ENCODE assay signal across 15 mouse cellular contexts in the genomic region with DNA sequence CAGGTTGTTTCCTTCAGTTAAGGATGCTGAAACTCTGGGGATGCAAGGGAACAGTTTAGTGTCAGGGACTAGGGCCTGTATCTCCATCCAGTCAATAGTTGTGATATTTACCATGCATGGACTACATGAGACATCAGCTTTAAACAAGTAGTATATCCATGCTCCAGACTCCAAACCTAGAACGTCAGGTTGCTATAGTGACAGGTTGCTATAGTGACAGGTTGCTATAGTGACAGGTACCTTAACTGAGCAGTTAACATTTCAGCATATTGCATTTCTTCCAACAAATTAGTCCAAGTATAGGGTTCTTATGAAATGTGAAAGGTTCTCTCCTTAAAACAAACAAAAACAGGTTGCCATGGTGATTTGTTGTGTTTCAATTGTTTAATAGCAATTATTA. TPM values are rescaled to one million over a fixed set of nuclear protein-coding genes. Genes with fewer than 3 reads are reported as not detected.
DNase-seq lines count a peak whose midpoint lies in the region; ATAC-seq lines count a peak whose summit lies in the region.
"Had no signal": no experiment of that assay in that cellular context is flagged by ENCODE, and none has a peak within 500 bp of the region (broad histone marks: within the 10 kb centered on the region; RNA-seq: fewer than 3 reads in every experiment).

No protein-coding gene starts in this region.

- WGBS in forebrain, embryonic 13.5 days = 35% methylated on average over 1 of the region's 1 CpGs
- WGBS in forebrain, embryonic 10.5 days = 77% methylated on average over 1 of the region's 1 CpGs
- WGBS in forebrain, embryonic 16.5 days = 21% methylated on average over 1 of the region's 1 CpGs
- 8% methylated on average over 1 of the region's 1 CpGs for WGBS in midbrain, embryonic 16.5 days

- no peaks in the 10 kb centered on the region for H3K9me3 ChIP-seq in forebrain, embryonic 13.5 days (replicated peaks)
- H3K9me3 ChIP-seq in forebrain, embryonic 10.5 days = no peaks in the 10 kb centered on the region
- no peaks in the 10 kb centered on the region for H3K9me3 ChIP-seq in forebrain, embryonic 16.5 days (ENCODE audit: control insufficient read depth, low read length)
- H3K9me3 ChIP-seq in midbrain, embryonic 16.5 days (replicated peaks; ENCODE audit: control insufficient read depth, low read length, poor library complexity, severe bottlenecking) = no peaks in the 10 kb centered on the region

- H3K4me3 ChIP-seq in forebrain, embryonic 13.5 days = no peak overlapping the region
- H3K4me3 ChIP-seq in forebrain, embryonic 10.5 days = no peak overlapping the region
- no peak overlapping the region for H3K4me3 ChIP-seq in forebrain, embryonic 16.5 days (replicated peaks; ENCODE audit: low read length)
- H3K4me3 ChIP-seq in midbrain, embryonic 16.5 days (ENCODE audit: low read depth, low read length) = no peak overlapping the region
- H3K4me3 ChIP-seq: gastrocnemius, adult 2 months; heart, adult 2 months had no signal

- no peak overlapping the region for H3K27ac ChIP-seq in forebrain, embryonic 13.5 days
- H3K27ac ChIP-seq in forebrain, embryonic 10.5 days = no peak overlapping the region
- H3K27ac ChIP-seq in forebrain, embryonic 16.5 days (ENCODE audit: low read length) = no peak overlapping the region
- no peak overlapping the region for H3K27ac ChIP-seq in midbrain, embryonic 16.5 days (ENCODE audit: low read length)
- H3K27ac ChIP-seq: gastrocnemius, adult 2 months; heart, adult 2 months had no signal

- ATAC-seq in forebrain, embryonic 13.5 days = peak; percentile 77
- ATAC-seq in forebrain, embryonic 16.5 days = peak; percentile 83
- peak; percentile 94 for ATAC-seq in midbrain, embryonic 16.5 days
- ATAC-seq: liver, postnatal 0 days had no signal

- H3K4me2 ChIP-seq in forebrain, embryonic 13.5 days = no peak overlapping the region
- H3K4me2 ChIP-seq in forebrain, embryonic 16.5 days (ENCODE audit: low read length) = no peak overlapping the region
- H3K4me2 ChIP-seq in midbrain, embryonic 16.5 days (ENCODE audit: low read length) = no peak overlapping the region

- H3K36me3 ChIP-seq in forebrain, embryonic 13.5 days (ENCODE audit: poor library complexity, severe bottlenecking) = no peaks in the 10 kb centered on the region
- H3K36me3 ChIP-seq in forebrain, embryonic 10.5 days (replicated peaks) = peaks cover 26% of the 10 kb centered on the region
- H3K36me3 ChIP-seq in forebrain, embryonic 16.5 days (ENCODE audit: control insufficient read depth, insufficient read depth) = no peaks in the 10 kb centered on the region
- no peaks in the 10 kb centered on the region for H3K36me3 ChIP-seq in midbrain, embryonic 16.5 days (ENCODE audit: control insufficient read depth, insufficient read depth, low read length)

- H3K9ac ChIP-seq in forebrain, embryonic 13.5 days = no peak overlapping the region
- H3K9ac ChIP-seq in forebrain, embryonic 16.5 days (replicated peaks; ENCODE audit: low read depth, low read length) = no peak overlapping the region
- no peak overlapping the region for H3K9ac ChIP-seq in midbrain, embryonic 16.5 days (ENCODE audit: low read depth, low read length)
- H3K9ac ChIP-seq: liver, postnatal 0 days had no signal

- DNase-seq in forebrain, embryonic 10.5 days (ENCODE audit: extremely low spot score, low spot score) = no peak
- peak; percentile 62 to 78 for DNase-seq in left cerebral cortex, postnatal 14 days (ENCODE audit: low spot score in 2 of 2)
- no peak for DNase-seq in left cerebral cortex, adult 11 months (ENCODE audit: low spot score)
- DNase-seq in spleen, postnatal 10 days (ENCODE audit: low spot score in 2 of 2) = no peak
- DNase-seq in thymus, postnatal 0 days (ENCODE audit: low spot score) = no peak
- DNase-seq: cerebellum, adult 8-10 months; gastrocnemius, adult 2 months; heart, adult 2 months; liver, postnatal 0 days; lung, postnatal 36 days; thymus, postnatal 14 days had no signal

- H3K4me1 ChIP-seq in forebrain, embryonic 13.5 days = peaks cover 7% of the 10 kb centered on the region
- H3K4me1 ChIP-seq in forebrain, embryonic 10.5 days = 0 out of 2 replicates have a peak, but pooled peaks cover 3% of the 10 kb centered on the region
- H3K4me1 ChIP-seq in forebrain, embryonic 16.5 days (replicated peaks; ENCODE audit: control insufficient read depth, insufficient read depth, low read length) = peaks cover 12% of the 10 kb centered on the region
- peaks cover 10% of the 10 kb centered on the region for H3K4me1 ChIP-seq in midbrain, embryonic 16.5 days (ENCODE audit: control insufficient read depth, insufficient read depth, low read length)

- no peaks in the 10 kb centered on the region for H3K27me3 ChIP-seq in forebrain, embryonic 13.5 days
- no peaks in the 10 kb centered on the region for H3K27me3 ChIP-seq in forebrain, embryonic 10.5 days (ENCODE audit: poor library complexity, severe bottlenecking)
- no peaks in the 10 kb centered on the region for H3K27me3 ChIP-seq in forebrain, embryonic 16.5 days (replicated peaks; ENCODE audit: control insufficient read depth, insufficient read depth, low read length)
- no peaks in the 10 kb centered on the region for H3K27me3 ChIP-seq in midbrain, embryonic 16.5 days (ENCODE audit: control insufficient read depth, insufficient read depth, low read depth, low read length)

- intact Hi-C loops in left cerebral cortex, postnatal 14 days (cut with DNase I) = no loop called here

RNA-seq across cellular contexts. Expression of a gene that starts 36.6 kb away (rescaled TPM):
- 6.1 and 6.8 TPM in 2 replicates for polyA plus RNA-seq in forebrain, embryonic 13.5 days (2015; fragmentation: Nextera tagmentation; extraction: Ambion mirVana)
- polyA plus RNA-seq in forebrain, embryonic 10.5 days (2016; fragmentation: Nextera tagmentation; extraction: Ambion mirVana) = 8.8 and 10.0 TPM in 2 replicates
- total RNA-seq in left cerebral cortex, postnatal 14 days (2021) = 10 to 100 TPM; 41.6 to 44.1 TPM
- polyA plus RNA-seq in forebrain, embryonic 16.5 days (2015; fragmentation: Nextera tagmentation; extraction: Ambion mirVana) = 14.3 and 18.1 TPM in 2 replicates
- 3.7 and 4.6 TPM in 2 replicates for polyA plus RNA-seq in midbrain, embryonic 16.5 days (2015; fragmentation: Nextera tagmentation; extraction: Ambion mirVana)
- polyA plus RNA-seq in thymus, postnatal 0 days (2015; fragmentation: Nextera tagmentation; extraction: Ambion mirVana) = 1.2 and 1.3 TPM in 2 replicates
- total RNA-seq: neutrophil, adult 5-6 weeks had no signal

Comparison
In these comparisons a context has a peak if more than half of its experiments do, and no peak if none do; other contexts are left out.
1. DNase-seq: peak in left cerebral cortex, postnatal 14 days (2 of 2); none in forebrain, embryonic 10.5 days (single experiment), left cerebral cortex, adult 11 months (single experiment), spleen, postnatal 10 days (0 of 2) and thymus, postnatal 0 days (single experiment).
2. Peak in every context shown above with its lines, with median percentiles within 50 percentile points of each other: ATAC-seq.